Mouse (Mus musculus): ENCODE results near the gene Chst15.
A peak's percentile ranks its signal among the peaks of the same experiment; 100 is the strongest.

The Chst15 gene

DNA sequence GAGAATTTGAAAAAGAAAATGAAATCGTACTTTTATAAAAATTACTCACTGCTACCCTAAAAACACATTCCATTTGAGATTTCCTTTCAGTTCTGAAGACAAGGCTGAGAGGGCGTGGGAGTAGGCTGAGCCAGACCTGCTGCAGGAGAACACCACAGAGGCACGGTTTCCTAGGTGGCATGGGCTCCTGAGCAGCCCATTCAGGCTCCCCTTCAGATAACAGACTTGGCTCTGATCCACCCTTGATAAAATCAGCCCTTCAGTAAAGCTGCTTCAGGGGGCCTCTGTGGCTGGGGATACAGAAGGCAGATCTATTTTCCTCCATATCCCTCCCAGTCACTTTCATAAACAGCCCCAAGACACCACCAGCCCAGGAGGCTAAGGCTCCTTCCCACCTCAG, 19.8 kb upstream of the Chst15 start:
- peak; percentile 60 for DNase-seq (ENCODE audit: low spot score in 2 of 2)

DNA sequence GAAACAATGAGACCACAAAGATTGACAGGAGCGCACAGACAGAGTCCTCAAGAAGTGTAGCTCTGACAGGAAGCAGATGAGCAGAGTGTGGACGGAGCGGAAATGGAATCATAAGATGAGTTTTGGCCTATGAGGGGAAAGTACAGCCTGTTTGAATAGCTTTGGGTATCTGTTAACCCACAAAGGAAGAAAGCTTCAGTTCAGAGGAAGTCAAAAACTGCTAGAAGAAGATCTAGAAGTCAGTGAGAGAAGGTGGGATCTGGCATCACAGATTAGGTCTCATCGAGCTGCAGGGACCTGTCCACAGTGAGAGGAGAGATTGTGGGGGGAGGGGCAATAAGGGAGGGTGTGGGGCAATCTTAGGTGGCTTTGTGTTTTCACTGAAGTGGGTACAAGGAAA, 18.3 kb upstream of the Chst15 start:
- DNase-seq (ENCODE audit: low spot score in 2 of 2), result no peak

DNA sequence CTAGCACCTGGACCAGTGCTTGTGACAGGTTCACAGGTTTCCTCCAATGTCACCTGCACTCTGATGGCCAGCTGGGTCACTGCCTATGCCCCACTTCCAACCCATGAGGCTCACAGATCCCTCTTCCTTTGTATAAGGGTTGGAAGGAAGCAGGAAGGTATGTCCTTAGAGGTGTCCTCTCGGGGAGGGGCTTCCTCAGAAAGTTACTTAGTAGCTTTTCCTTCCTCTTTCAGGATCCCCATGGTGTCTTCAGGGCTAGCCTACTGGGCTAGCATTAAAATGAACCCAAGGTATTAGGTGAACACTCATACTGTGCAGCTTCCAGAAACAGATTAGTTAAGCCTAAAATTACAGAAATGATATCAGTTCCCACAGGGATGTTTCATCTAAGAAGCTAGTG, 16.1 kb upstream of the Chst15 start:
- DNase-seq (ENCODE audit: low spot score in 2 of 2), result no peak

DNA sequence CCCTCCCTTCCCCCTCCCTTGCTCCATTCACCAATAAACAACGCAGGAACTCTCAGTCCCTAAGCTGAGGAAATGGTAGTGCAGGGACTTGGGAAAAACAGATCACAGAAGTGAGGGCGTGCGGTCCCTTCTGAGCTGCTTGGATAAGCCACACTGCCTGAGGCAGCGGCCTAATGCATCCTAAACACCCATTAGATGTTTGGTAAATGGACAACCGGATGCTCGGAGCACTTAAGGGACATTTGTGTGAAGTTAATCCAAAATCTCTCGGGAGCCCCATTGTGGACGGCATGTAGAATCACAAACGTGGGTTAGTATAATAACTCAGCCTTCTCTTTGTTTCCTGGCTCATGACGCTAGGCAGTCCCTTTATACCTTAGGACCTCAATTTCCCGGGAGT, 15.1 kb upstream of the Chst15 start:
- no peak for DNase-seq (ENCODE audit: low spot score in 2 of 2)

DNA sequence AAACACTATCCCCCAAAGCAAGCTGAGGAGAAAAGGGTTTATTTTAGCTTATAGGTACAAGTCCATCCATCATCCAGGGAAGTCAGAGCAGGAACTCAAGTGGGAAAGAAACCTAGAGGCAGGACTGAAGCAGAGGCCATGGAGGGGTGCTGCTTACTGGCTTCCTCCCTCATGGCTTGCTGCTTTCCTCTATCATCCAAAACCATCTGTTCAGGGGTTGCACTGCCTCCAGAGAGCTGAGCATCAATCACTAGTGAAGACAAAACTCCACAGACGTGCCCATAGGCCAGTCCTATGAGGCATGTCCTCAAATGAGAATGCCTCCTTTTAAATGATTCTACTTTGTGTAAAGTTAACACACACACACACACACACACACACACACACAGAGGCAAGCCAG, 13.2 kb upstream of the Chst15 start:
- DNase-seq (ENCODE audit: low spot score in 2 of 2), result no peak

DNA sequence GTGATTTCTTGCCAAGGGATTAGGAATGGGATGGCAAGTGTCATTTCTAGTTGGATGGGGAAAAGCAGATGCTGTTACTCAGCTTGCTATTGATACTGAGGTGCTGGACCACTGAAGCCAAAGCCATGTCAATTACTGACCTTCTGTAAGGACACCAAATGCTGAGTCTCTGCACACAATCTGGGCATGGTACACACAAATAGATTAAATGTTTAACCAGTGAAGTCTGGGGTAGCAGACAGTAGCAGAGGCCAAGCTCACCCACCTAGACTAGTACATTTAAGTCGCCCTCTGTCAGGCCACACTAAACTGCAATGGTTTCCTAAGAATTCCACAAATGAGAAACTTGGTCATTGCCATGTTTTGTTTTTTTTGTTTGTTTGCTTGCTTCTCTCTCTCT, 11.6 kb upstream of the Chst15 start:
- DNase-seq (ENCODE audit: low spot score in 2 of 2), result no peak

DNA sequence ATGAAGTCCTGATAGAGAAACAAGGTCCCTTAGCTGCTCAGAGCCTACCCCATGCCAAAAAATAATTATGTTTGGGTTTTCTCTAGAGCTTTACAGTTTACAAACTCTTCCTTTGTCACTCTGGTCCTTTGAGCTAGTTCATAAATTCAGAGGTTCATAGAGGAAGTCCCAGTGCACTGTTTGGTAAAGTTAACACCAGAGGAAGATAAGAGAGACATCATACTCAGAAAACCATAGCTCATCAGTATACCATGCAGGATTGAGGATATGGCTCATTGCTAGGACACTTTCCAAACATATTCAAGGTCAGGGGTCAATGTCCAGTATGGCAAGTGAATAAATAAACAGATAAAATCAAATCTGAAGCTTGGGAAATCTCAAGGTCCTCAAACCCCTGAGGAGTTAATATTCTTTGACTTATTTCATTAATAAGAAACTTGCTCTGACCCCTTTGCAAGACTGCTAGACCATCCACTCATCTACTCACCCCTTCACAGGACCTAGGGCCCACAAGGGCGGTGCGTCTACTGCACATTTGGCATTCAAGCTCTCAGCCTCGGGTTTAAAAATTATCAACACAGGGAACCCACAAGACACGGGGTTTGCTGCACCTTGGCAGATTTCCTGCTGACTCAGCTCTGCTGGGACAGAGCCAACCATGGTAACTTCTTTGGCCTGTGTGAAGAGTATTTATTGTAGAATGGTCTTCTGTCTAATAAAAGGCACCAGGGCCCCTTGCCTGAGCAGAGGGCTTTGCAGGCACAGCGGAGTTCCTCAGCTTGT, 8.7 kb upstream of the Chst15 start:
- DNase-seq (ENCODE audit: low spot score in 2 of 2), result peak in 1 of 2 experiments; percentile 43

DNA sequence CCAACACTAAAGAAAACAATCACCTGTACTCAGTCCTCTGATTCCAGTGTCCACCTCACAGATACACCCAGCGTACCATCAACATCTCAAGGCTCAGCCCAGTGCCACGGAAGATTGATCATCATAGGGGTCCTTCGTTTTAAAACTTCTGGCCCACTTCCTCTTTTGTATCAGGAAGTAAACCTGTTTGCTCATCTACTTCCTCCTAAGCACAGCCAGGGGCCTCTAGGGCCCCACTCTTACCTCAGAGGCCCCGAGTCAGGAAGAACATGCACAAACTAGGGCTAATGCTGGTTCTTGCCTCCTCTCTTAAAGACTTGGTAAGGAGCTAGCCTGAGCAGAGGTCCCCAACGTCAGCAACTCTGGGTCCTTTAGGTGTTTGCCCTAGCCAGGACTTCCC, 6.4 kb upstream of the Chst15 start:
- no peak for DNase-seq (ENCODE audit: low spot score in 2 of 2)

DNA sequence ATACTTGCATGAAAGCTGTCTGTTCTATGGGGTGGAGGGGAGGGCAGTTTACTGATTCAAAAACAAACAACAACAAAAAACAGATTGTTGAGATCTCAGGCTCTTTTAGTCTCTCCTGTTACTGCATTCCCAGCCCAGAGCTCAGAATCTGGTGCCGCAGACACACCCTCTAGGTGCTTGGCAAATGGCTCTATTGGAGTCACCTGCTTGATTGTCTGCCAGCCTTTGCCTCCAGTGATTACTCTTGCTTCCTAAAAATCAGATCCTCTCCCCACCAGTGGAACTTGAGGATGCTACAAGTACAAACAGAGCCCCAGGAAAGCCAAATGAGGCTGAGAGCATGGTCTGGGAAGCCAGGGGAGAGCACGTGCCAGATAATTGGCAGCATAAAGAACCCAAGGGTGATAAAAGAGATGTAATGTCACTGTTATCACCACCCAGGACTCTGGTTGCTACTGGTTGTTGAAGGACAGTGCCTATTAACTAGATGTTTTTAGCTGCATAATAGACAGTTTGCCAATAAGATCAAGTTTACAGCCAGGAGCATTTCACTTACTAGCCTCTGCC, 4.4 kb upstream of the Chst15 start:
- no peak for DNase-seq (ENCODE audit: low spot score in 2 of 2)

DNA sequence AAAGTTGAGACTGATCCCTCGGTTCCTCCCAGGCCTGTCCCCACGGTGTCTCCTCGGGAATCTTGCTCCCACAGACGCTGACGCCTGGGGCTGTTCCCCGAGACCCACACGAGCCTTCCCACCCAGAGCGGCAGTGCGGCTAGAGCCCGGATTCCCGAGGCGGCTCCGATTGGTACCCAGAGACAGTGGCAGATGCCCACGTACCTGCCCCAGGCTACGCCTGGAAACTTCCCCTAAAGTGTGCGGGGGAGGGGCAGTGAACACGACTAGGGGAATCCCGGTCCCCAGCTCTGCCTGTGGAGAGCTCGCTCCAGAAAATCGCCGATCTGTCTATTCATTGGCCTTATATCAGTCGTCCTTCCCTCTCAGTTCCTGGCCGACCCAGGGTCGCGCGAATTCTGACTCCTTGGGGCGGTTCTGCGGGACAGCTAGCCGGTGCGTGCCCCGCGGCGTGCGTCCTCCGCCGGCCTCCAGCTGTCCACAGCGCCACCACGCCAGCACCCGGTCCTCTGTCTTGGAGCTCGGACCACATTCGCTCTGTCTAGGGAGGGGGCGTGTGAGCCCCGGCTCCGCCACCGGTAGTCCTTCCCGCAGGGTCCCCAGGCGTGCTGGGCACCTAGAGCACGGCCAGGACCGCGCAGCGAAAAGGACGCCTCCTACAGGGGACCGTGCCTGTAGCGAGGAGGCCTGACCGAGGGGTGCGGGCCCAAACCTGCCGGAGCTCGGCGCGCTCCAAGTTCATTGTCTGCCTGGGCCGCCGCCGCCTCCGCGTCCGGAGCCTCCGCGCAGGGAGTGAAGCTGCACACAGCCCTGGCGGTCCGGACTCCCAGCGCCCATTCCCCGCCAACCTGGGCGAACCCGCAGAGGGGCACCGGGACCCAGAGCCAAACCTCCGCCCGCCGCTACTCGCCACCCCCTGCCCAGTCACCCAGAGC, 660 bp downstream of the Chst15 start:
- peak; percentile 61 to 66 for DNase-seq (ENCODE audit: low spot score in 2 of 2)

DNA sequence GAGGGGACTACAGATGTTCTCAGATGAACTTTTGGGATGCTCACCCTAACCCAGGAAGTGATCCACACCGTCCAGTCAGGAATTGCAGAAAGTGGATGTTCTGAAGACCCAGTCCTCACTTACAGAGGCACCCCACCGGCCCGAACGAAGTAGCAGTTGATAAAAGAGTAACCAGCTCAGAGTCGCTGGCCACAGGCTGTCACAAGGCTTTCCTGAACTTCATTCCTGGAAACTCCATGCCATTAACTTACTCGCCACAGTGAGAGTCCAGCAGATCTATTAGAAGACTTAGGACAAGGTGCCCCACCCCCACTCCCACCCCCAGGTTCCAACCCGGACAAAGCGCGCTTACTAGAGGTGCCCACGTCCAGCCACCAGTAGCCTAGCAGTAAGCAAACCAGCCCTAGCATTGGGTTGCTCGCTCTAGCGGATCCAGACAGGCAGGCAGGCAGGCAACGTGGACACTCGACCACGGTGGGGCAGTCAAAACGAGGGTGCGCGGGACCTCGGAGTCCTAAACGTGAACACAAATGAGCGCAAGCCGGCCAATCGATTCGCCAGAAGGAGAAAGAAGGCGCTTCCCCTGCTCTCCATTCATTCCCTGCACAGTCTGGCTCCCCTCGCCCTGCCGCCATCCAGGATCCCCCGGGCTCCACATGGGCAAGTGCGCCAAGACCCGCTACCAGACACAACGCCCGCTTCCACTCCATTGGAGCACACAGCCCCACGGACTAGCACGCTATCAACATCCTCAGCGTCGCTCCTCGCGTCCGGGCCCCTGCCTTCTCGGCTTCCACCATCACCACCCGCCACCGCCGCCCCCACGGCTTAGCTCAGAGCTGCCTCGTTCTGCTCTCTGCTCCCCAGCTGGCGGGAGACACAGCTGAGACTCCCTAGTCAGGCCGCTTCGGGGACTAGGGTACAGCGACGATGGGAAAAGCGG, 1.6 kb downstream of the Chst15 start:
- DNase-seq (ENCODE audit: low spot score in 2 of 2), result peak; percentile 69 to 71

DNA sequence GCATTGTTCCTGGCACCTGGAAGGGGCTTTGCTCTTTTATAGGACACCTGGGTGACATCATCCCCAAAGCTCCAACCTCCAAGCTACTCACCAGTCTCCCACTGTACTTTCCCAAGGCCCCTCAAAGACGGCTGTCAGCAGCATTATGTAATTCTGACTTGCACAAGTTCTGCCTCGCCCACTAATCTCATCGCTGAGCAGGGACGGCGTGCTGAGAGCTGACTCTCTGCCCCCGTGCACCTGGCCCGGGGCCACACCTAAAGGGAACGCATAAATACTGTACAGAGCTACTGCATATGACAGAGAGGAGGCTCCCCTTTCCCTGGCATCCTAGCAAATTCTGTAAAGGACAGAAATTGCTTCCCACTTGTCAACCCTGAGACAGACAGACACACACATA, 4.6 kb downstream of the Chst15 start:
- DNase-seq (ENCODE audit: low spot score in 2 of 2), result peak; percentile 73 to 74

DNA sequence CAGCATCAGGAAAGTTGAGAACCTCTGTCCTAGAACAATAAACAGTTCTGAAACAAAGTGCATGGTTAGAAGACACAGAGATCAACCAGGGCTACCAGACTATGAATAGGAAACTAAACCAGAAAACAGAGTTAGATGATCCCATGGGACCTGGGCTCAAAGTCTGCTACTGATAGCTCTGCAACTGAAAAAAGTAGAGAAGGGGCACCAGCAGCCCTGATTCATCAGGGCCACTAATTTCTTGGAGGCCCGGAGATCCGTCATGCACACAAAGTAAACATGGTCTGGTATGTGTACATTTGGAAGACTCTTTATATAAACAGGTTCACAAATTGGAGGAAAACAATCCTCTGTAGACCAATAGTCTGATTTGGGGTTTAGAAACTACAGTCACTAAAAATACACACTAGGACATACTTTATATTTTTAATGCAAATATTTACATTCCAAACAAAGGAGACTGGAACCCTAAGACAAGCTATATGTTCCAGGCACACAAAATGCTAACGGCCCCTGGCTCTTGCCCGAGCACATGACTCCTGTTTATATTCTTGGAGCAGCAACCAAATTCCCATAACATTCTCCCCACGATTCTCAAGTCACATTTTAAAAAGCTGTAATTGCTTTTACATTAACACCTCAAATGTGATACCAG, 8.4 kb downstream of the Chst15 start:
- DNase-seq (ENCODE audit: low spot score in 2 of 2), result no peak

DNA sequence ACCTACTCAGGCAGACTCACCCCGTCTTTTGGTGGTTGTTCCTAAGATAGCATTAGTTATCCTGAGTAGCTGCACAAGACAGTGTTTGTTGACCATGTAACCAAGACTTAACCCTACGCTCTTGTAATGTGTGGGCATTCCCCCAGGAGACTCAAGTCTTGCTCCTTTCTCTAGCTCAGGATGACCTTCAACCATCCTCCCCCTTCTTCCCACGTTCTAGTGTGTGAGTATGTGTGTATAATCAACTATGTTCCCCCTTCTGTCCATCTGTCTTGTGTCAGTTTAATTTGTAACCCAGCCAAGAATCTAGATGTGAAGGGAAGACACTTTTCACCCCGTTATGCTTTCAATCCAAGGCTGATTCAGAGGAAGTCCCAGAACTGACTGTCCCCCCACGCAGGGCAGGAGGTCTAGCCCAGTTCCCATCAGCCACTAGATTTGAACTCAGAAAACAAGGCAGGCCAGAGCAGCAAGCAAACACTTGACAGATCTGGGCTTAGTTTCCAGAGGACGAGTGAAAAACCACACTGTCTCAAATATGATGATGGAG, 9.2 kb downstream of the Chst15 start:
- DNase-seq (ENCODE audit: low spot score in 2 of 2), result no peak

DNA sequence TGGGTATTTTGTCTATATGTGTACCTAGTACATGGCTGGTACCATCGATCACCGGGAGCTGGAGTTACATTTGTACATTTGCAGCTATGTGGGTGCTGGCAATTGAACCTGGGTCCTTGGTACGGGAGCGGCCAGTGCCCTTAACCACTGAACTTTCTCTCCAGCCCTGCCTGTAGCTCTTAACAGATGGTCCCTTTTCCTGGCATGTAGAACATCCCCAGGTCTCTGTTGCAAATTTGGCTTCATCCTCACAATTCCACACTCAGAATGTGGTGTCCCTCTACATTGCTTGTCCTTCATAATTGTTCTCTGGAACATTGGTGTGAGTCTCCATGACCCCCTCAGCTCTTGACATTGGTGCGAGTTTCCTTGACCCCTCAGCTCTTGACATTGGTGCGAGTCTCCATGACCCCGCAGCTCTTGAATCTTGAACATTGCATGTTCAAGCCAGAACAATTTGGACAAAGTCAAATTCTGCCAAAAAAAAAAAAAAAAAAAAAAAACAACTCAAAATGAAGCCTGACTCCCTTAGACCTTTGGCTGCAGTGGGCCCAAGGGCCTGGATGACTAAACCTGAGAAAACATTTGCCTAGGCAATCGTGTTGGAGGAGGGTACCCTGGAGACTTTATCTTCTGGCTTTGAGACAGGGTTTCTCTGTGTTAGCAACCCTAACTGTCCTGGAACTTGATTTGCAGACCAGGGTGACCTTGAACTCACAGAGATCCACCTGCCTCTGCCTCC, 10.2 kb downstream of the Chst15 start:
- no peak for DNase-seq (ENCODE audit: low spot score in 2 of 2)

DNA sequence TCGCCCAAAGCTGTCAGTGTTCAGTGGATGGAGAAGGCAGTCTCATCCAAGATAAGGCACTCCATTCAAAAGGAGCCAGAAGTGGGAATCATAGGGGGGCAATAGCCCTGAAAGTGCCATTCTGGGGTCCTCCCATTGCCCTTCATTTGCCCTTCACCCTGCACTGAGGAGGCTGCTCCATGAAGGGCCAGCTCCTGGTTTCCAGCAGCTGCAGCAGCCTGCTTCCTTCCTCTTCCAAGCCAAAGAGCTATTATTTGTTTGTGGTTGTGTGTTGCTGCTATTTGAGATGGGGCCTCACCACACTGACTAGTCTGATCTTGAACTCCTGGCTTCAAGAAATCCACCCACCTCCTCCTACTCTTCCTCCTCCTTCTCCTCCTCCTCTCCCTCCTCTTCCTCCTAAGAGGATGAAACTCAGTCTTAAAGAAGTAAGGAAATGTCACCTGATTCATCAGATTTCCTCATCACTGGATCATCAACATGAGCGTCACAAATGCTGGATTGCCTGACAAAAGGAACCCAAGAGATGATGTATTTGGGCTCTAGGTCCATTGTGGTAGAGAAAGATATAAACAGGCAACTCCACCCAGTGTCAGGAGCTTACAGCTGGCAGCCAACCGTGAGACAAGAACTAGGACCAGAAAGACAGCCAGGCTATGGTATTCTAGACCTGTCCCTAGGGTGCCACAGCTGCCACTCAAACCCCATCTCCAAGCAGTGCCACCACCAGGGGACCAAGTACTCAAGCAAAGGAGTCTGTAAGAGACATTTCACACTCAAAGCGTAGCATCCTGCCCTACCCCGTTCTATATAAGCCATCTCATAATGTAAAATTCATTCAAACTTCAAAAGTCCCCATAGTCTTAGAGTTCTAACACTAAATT, 11.3 kb downstream of the Chst15 start:
- DNase-seq (ENCODE audit: low spot score in 2 of 2), result no peak

DNA sequence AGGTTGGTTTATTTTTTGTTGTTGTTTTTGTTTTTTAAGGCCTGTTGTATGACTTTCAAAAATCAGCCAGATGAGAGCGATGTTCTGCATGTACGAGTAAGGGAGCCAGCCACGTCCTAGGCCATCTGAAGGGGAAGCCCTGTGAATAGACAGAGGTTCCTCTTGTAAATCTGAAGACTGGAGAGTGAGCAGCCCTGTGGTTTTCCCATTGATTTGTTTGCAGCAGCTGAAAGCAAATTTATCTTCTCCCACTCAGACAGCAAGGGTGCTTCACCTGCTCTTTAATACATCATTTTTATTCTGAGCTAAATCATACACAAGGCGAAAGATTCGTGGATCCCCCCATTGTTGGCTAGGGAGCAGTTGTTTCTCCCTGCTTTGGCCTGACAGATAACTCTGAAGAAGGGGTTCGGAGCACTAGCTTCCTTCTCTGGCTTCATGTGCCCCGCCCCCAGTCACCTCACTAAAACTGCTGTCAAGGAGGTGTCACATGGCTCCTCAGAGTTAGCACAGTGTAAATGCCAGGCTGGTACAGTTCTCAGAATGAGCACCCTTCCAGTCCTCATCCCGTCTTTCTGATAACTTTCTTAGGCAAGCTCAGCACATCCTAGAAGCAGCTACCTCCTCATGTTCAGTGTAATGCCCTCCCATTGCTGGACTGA, 12.5 kb downstream of the Chst15 start:
- no peak for DNase-seq (ENCODE audit: low spot score in 2 of 2)

DNA sequence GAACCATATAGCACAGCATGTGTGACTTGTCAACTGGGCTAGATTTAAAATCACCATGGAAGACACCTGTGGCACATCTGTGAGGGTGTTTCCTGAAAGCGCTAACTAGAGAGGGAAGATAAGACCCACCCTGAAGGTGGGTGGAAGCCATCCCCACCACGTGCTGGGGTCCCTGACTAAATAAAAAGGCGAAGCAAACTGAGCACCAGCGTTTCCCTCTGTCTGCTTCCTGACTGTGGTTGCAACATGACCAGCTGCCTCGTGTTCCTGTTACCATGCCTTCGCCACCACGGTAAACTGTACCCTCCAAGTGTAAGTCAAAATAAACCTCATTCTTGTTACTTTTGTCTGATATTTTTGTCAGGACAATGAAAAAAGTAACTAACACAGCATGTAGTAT, 13.0 kb downstream of the Chst15 start:
- no peak for DNase-seq (ENCODE audit: low spot score in 2 of 2)

All from right cerebral cortex, adult 2 months (tissue).